Mouse (Mus musculus): ENCODE results near the gene Htr5b. TPM values are rescaled to one million over a fixed set of nuclear protein-coding genes. Genes with fewer than 3 reads are reported as not detected.
A peak's percentile ranks its signal among the peaks of the same experiment; 100 is the strongest.

Htr5b gene
- polyA plus RNA-seq, 1 experiment from 2014 or later, result not detected

GRCm38 (mm10) chr1:121550801-121551456, 22.7 kb upstream of the Htr5b start:
- Histone ChIP-seq H3K9me3 (ENCODE audit: low read length) (no peaks in the 10 kb centered on the region), H3K27ac (ENCODE audit: low read length) (no peak overlapping the region), H3K9ac (replicated peaks; ENCODE audit: low read depth) (no peak overlapping the region), H3K4me3 (ENCODE audit: low read depth, low read length) (no peak overlapping the region), H3K4me1 (ENCODE audit: insufficient read depth, low read depth, low read length) (no peaks in the 10 kb centered on the region), H3K36me3 (ENCODE audit: insufficient read depth, low read length) (peaks cover 10% of the 10 kb centered on the region), H3K4me2 (replicated peaks; ENCODE audit: low read depth, low read length) (no peak overlapping the region), H3K27me3 (replicated peaks; ENCODE audit: insufficient read depth, low read length) (no peaks in the 10 kb centered on the region)
- DNase-seq (ENCODE audit: low spot score), result no peak
- no peak for ATAC-seq
- TF ChIP-seq EP300 (IDR thresholded peaks at IDR 0.05), result no peak
- no peak for TF ChIP-seq CTCF (IDR thresholded peaks at IDR 0.05)
- 77% methylated on average over 16 of the region's 16 CpGs for WGBS

GRCm38 (mm10) chr1:121549456-121549855, 21.2 kb upstream of the Htr5b start:
- Histone ChIP-seq H3K4me3 (ENCODE audit: low read depth, low read length) (no peak overlapping the region), H3K36me3 (ENCODE audit: insufficient read depth, low read length) (peaks cover 4% of the 10 kb centered on the region), H3K9ac (replicated peaks; ENCODE audit: low read depth) (no peak overlapping the region), H3K4me1 (ENCODE audit: insufficient read depth, low read depth, low read length) (no peaks in the 10 kb centered on the region), H3K4me2 (replicated peaks; ENCODE audit: low read depth, low read length) (no peak overlapping the region), H3K9me3 (ENCODE audit: low read length) (no peaks in the 10 kb centered on the region), H3K27ac (ENCODE audit: low read length) (no peak overlapping the region), H3K27me3 (replicated peaks; ENCODE audit: insufficient read depth, low read length) (no peaks in the 10 kb centered on the region)
- WGBS, result 64% methylated on average over 4 of the region's 4 CpGs
- no peak for TF ChIP-seq EP300 (IDR thresholded peaks at IDR 0.05)
- peak; percentile 43 for TF ChIP-seq CTCF (IDR thresholded peaks at IDR 0.05)
- ATAC-seq, result no peak
- no peak for DNase-seq (ENCODE audit: low spot score)

GRCm38 (mm10) chr1:121548667-121549066, 20.4 kb upstream of the Htr5b start:
- WGBS, result 90% methylated on average over 4 of the region's 4 CpGs
- Histone ChIP-seq H3K36me3 (ENCODE audit: insufficient read depth, low read length) (no peaks in the 10 kb centered on the region; the same call in 1 of the 2 replicates), H3K9me3 (ENCODE audit: low read length) (no peaks in the 10 kb centered on the region), H3K4me1 (ENCODE audit: insufficient read depth, low read depth, low read length) (no peaks in the 10 kb centered on the region), H3K9ac (replicated peaks; ENCODE audit: low read depth) (no peak overlapping the region), H3K4me3 (ENCODE audit: low read depth, low read length) (no peak overlapping the region), H3K27ac (ENCODE audit: low read length) (no peak overlapping the region), H3K4me2 (replicated peaks; ENCODE audit: low read depth, low read length) (no peak overlapping the region), H3K27me3 (replicated peaks; ENCODE audit: insufficient read depth, low read length) (no peaks in the 10 kb centered on the region)
- ATAC-seq (no peak), DNase-seq (ENCODE audit: low spot score) (no peak)
- no peak for TF ChIP-seq CTCF (IDR thresholded peaks at IDR 0.05)
- no peak for TF ChIP-seq EP300 (IDR thresholded peaks at IDR 0.05)

- DNase-seq (ENCODE audit: low spot score) (no peak), ATAC-seq (no peak)
- Histone ChIP-seq H3K9ac (replicated peaks; ENCODE audit: low read depth) (no peak overlapping the region), H3K27me3 (replicated peaks; ENCODE audit: insufficient read depth, low read length) (no peaks in the 10 kb centered on the region), H3K36me3 (ENCODE audit: insufficient read depth, low read length) (no peaks in the 10 kb centered on the region; the same call in 1 of the 2 replicates), H3K4me2 (replicated peaks; ENCODE audit: low read depth, low read length) (no peak overlapping the region), H3K27ac (ENCODE audit: low read length) (no peak overlapping the region), H3K4me3 (ENCODE audit: low read depth, low read length) (no peak overlapping the region), H3K4me1 (ENCODE audit: insufficient read depth, low read depth, low read length) (no peaks in the 10 kb centered on the region), H3K9me3 (ENCODE audit: low read length) (no peaks in the 10 kb centered on the region)
- TF ChIP-seq EP300 (IDR thresholded peaks at IDR 0.05), result no peak
- TF ChIP-seq CTCF (IDR thresholded peaks at IDR 0.05), result no peak
- WGBS, result 69% methylated on average over 2 of the region's 2 CpGs
Observed at GRCm38 (mm10) chr1:121546844-121547243, 18.6 kb upstream of the Htr5b start.

- Histone ChIP-seq H3K4me3 (ENCODE audit: low read depth, low read length) (no peak overlapping the region), H3K27me3 (replicated peaks; ENCODE audit: insufficient read depth, low read length) (no peaks in the 10 kb centered on the region), H3K36me3 (ENCODE audit: insufficient read depth, low read length) (no peaks in the 10 kb centered on the region), H3K9ac (replicated peaks; ENCODE audit: low read depth) (no peak overlapping the region), H3K4me2 (replicated peaks; ENCODE audit: low read depth, low read length) (no peak overlapping the region), H3K4me1 (ENCODE audit: insufficient read depth, low read depth, low read length) (no peaks in the 10 kb centered on the region), H3K27ac (ENCODE audit: low read length) (no peak overlapping the region), H3K9me3 (ENCODE audit: low read length) (no peaks in the 10 kb centered on the region)
- WGBS, result 53% methylated on average over 8 of the region's 8 CpGs
- DNase-seq (ENCODE audit: low spot score) (no peak), ATAC-seq (no peak)
- TF ChIP-seq CTCF (IDR thresholded peaks at IDR 0.05) (no peak), EP300 (IDR thresholded peaks at IDR 0.05) (no peak)
Observed at GRCm38 (mm10) chr1:121540361-121540760, 12.1 kb upstream of the Htr5b start.

GRCm38 (mm10) chr1:121531439-121531838, 3.2 kb upstream of the Htr5b start:
- ATAC-seq (no peak), DNase-seq (ENCODE audit: low spot score) (no peak)
- Histone ChIP-seq H3K4me2 (replicated peaks; ENCODE audit: low read depth, low read length) (no peak overlapping the region), H3K9me3 (ENCODE audit: low read length) (no peaks in the 10 kb centered on the region), H3K9ac (replicated peaks; ENCODE audit: low read depth) (no peak overlapping the region), H3K4me3 (ENCODE audit: low read depth, low read length) (no peak overlapping the region), H3K27me3 (replicated peaks; ENCODE audit: insufficient read depth, low read length) (peaks cover 12% of the 10 kb centered on the region), H3K27ac (ENCODE audit: low read length) (no peak overlapping the region), H3K36me3 (ENCODE audit: insufficient read depth, low read length) (no peaks in the 10 kb centered on the region), H3K4me1 (ENCODE audit: insufficient read depth, low read depth, low read length) (no peaks in the 10 kb centered on the region)
- TF ChIP-seq CTCF (IDR thresholded peaks at IDR 0.05) (no peak), EP300 (IDR thresholded peaks at IDR 0.05) (no peak)
- 50% methylated on average over 7 of the region's 7 CpGs for WGBS

Data from lung, postnatal 0 days (tissue).